Mouse (Mus musculus) hindbrain, embryonic 14.5 days (tissue): ENCODE data around the gene Zscan5b. TPM values are rescaled to one million over a fixed set of nuclear protein-coding genes. Genes with fewer than 3 reads are reported as not detected.
"Not testable (repeated sequence)": the region's sequence is repeated elsewhere in the genome, so short reads cannot be mapped to it uniquely, and the experiment has no call there.

Experiments
- ATAC-seq: fragments of 200-750 bp; cut with Nextera tagmentation; 2 replicates; pipeline ENCODE4 v1.8.0; 2017; ENCODE audit warnings: moderate number of reproducible peaks, mild to moderate bottlenecking, moderate TSS enrichment, moderate library complexity; ENCODE audit not compliant: low FRiP score
- DNase-seq: peaks from one replicate; pipeline ENCODE4 v3.0.0-alpha.2; 2015; ENCODE audit warnings: low spot score
- H3K27ac ChIP-seq: fragments of 300-500 bp; sonication (generic); 2 replicates; pipeline ENCODE4 v1.5.1; 2014; ENCODE audit warnings: mild to moderate bottlenecking, moderate library complexity
- H3K27me3 ChIP-seq: fragments of 300-500 bp; sonication (generic); 2 replicates; pipeline ENCODE4 v1.6.1; 2014; ENCODE audit warnings: mild to moderate bottlenecking, low read length, mixed read lengths; ENCODE audit not compliant: control insufficient read depth, insufficient read depth
- H3K36me3 ChIP-seq: fragments of 300-500 bp; sonication (generic); replicated peaks from 2 replicates; pipeline ENCODE4 v1.6.1; 2014; ENCODE audit not compliant: control insufficient read depth, insufficient read depth
- H3K4me1 ChIP-seq: fragments of 300-500 bp; sonication (generic); replicated peaks from 2 replicates; pipeline ENCODE4 v1.6.1; 2014; ENCODE audit warnings: antibody characterized with exemption, low read length, mixed read lengths; ENCODE audit not compliant: control insufficient read depth, insufficient read depth
- H3K4me2 ChIP-seq: fragments of 300-500 bp; sonication (generic); replicated peaks from 2 replicates; pipeline ENCODE4 v1.6.1; 2014; ENCODE audit warnings: mild to moderate bottlenecking, moderate library complexity
- H3K4me3 ChIP-seq: fragments of 300-500 bp; sonication (generic); replicated peaks from 2 replicates; pipeline ENCODE4 v1.5.1; 2014; ENCODE audit warnings: mild to moderate bottlenecking, low read length
- H3K9ac ChIP-seq: fragments of 300-500 bp; sonication (generic); 2 replicates; pipeline ENCODE4 v1.6.1; 2014
- H3K9me3 ChIP-seq: fragments of 300-500 bp; sonication (generic); 2 replicates; pipeline ENCODE4 v1.6.1; 2016; ENCODE audit warnings: low read length; ENCODE audit not compliant: control insufficient read depth
- WGBS: fragments of 180-500 bp; shearing (Covaris S2); extraction: QIAGEN DNeasy Blood & Tissue Kit; methylation state at CpG from one replicate; pipeline ENCODE4 v1.1.7; 2014; 5-methylcytosine and 5-hydroxymethylcytosine counted together
- polyA plus RNA-seq: library from polyadenylated mRNA; unstranded; fragments of >200 nt; fragmentation: Nextera tagmentation; extraction: Ambion mirVana; gene quantifications from 2 replicates; pipeline ENCODE4 v1.2.1, GENCODE M21; 2014

The Zscan5b gene
- polyA plus RNA-seq, 1 experiment from 2014 or later, result not detected

DNA sequence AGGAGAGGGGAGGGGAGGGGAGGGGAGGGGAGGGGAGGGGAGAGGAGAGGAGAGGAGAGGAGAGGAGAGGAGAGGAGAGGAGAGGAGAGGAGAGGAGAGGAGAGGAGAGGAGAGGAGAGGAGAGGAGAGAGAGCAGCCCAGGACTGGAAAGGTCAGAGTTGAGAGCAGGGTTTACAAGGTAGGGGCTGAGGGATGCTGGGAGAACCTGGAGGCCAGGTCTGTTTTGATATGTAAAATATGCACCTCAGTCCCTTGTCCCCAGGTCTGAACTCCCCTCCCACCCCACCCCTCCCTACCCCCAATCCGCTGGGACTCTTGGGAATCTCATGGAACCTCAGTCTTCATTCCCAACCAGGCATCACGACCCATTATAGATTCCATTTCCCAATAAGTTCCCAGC is 37.9 kb downstream of the Zscan5b start:
- H3K27ac ChIP-seq, H3K27me3 ChIP-seq, H3K9ac ChIP-seq, DNase-seq, H3K4me1 ChIP-seq, H3K36me3 ChIP-seq, ATAC-seq, H3K4me3 ChIP-seq, H3K9me3 ChIP-seq, H3K4me2 ChIP-seq: not testable (repeated sequence)
- 48% methylated on average over 2 of the region's 2 CpGs for WGBS

DNA sequence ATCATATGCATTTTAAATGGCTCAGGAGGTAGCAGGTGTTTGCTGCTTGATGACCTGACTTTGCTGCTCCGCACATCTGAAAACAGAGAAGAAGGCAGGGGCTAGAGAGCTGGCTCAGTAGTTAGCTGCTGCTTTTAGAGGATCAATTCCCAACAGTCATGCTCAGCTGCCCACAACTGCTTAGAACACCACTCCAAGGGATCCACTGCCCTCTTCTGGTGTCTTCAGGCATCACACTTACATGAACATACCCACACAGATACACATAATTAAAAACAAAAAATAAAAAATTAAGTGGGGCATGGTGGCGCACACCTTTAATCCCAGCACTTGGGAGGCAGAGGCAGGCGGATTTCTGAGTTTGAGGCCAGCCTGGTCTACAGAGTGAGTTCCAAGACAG is 40.0 kb downstream of the Zscan5b start:
- Histone ChIP-seq H3K27ac (no peak overlapping the region), H3K4me3 (no peak overlapping the region), H3K36me3 (no peaks in the 10 kb centered on the region), H3K4me1 (no peaks in the 10 kb centered on the region), H3K4me2 (no peak overlapping the region), H3K9me3 (no peaks in the 10 kb centered on the region), H3K9ac (no peak overlapping the region), H3K27me3 (no peaks in the 10 kb centered on the region)
- no peak for ATAC-seq
- WGBS, result 90% methylated on average over 3 of the region's 3 CpGs
- DNase-seq, result no peak

DNA sequence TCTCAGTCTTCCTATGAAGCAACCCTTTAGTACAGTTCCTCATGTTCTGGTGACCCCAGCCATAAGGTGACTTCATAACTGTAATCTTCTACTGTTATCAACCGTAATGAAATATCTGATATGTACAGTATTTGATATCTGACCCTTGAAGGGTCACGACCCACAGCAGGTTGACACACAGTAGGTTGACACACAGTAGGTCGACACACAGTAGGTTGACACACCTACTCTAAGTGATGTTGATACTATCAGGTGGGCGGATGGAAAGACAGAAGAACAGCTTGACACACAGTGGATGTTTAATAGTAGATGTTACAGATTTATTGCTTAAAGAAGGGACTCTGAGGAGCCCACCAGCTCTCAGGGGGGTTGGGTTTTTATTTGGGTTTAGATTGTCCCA is 40.9 kb downstream of the Zscan5b start:
- H3K27me3 ChIP-seq, result no peaks in the 10 kb centered on the region
- no peak for ATAC-seq
- 89% methylated on average over 4 of the region's 4 CpGs for WGBS

DNA sequence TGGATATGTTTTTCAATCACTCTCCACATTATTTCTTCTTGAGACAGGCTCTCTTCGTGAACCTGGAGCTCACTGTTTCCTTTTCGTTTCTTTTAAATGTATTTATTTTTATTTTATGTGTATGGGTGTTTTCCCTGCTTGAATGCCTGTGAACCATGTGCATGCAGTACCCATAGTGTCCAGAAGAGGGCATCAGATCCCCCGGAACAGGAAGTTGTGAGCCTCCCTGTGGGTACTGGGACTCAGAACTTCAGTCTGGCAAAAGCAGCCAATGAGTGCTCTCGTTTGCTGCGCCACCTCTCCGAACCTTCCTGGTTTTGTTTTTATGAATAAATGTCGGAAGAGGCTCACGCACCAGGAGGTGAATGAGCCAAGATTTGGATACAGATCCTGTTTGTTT is 43.6 kb downstream of the Zscan5b start:
- WGBS, result 68% methylated on average over 8 of the region's 8 CpGs
- no peak for ATAC-seq
- DNase-seq, result no peak

More for the DNA sequence above, 40.9 kb downstream of the Zscan5b start:
- no peak for DNase-seq
- Histone ChIP-seq H3K36me3 (no peaks in the 10 kb centered on the region), H3K9me3 (no peaks in the 10 kb centered on the region), H3K4me1 (no peaks in the 10 kb centered on the region), H3K27ac (no peak overlapping the region), H3K4me2 (no peak overlapping the region), H3K9ac (no peak overlapping the region), H3K4me3 (no peak overlapping the region)

DNA sequence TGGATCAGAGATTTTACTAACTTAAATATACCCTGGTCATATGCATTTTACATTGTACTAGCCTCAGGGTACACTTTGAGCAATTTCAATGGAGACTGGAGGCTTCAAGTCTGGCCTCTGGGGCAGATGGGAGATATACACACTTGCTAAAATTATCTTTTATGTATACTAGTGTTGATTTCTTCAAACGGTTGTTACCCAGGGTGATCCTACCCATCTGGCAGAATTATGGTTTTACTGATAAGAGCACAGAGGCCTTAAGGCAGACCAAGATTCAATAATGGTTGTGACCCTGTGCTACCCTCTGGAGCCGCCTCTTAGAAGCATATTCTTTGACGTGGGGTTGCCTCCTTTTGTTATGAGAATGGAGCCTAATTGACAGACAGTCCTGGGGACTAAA is 55.8 kb downstream of the Zscan5b start:
- no peaks in the 10 kb centered on the region for H3K4me1 ChIP-seq
- ATAC-seq, result no peak
- H3K4me3 ChIP-seq, result no peak overlapping the region
- no peaks in the 10 kb centered on the region for H3K36me3 ChIP-seq
- H3K27ac ChIP-seq, result no peak overlapping the region
- DNase-seq, result no peak
- 57% methylated on average over 3 of the region's 3 CpGs for WGBS
- H3K4me2 ChIP-seq, result no peak overlapping the region
- no peaks in the 10 kb centered on the region for H3K9me3 ChIP-seq
- H3K27me3 ChIP-seq, result no peaks in the 10 kb centered on the region
- no peak overlapping the region for H3K9ac ChIP-seq

More for the DNA sequence above, 43.6 kb downstream of the Zscan5b start:
- Histone ChIP-seq H3K27ac (no peak overlapping the region), H3K4me3 (no peak overlapping the region), H3K36me3 (no peaks in the 10 kb centered on the region), H3K4me2 (no peak overlapping the region), H3K9ac (no peak overlapping the region), H3K9me3 (no peaks in the 10 kb centered on the region), H3K27me3 (no peaks in the 10 kb centered on the region), H3K4me1 (no peaks in the 10 kb centered on the region)

DNA sequence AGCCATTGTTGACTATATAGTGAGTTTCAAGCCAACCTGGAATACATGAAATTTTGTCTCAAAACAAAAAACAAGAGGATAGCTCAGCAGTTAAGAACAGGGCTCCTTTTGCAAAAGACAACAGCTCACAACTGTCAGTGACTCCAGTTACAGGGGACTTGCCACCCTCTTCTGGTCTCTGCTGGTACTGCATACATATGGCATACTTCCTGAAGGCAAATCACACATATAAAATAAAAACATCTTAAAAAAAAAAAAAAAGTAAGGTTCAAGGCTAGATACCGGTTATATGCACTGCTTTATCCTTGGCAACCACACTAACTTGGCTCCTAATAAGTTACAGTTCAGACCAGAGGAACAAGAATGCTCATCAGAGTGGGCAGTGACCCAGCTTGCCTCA is 60.7 kb downstream of the Zscan5b start:
- Histone ChIP-seq H3K9ac (peak overlapping the region; percentile 74), H3K27ac (peak overlapping the region; percentile 93; the same call in 1 of the 2 replicates), H3K36me3 (no peaks in the 10 kb centered on the region), H3K27me3 (no peaks in the 10 kb centered on the region), H3K4me1 (peaks cover 11% of the 10 kb centered on the region), H3K4me2 (peak overlapping the region; percentile 62), H3K9me3 (no peaks in the 10 kb centered on the region), H3K4me3 (peak overlapping the region; percentile 52)
- 5% methylated on average over 1 of the region's 1 CpGs for WGBS
- DNase-seq, result peak; percentile 88
- no peak for ATAC-seq

DNA sequence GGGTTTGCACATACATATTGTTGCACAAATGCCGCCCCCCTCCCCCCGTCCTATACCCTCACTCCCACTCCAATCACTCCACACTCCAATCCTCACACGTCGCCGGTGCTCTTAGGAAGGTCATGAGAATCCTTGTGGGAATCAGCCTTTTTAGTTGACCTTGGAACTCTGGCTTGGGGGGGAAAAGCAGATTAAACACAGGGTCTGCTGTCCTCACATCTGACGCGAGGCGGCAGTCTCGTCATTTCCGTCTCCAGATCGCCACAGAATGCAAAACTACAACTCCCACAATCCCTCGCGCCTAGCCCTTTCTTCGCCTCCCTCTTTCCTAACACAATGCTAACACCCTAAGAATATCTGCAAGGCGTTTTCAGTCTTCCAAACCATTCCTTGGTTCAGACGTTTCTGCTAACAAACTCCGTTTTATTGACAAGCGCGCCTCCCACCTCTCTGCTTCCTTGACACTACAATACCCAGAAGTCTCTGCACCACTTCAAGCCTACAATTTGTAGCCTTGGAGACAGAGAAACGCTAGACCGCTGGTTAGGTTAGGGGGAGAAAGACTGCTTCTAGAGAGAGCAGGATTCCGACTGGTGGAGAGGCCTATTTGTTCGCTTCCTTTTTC is 61.5 kb downstream of the Zscan5b start:
- Histone ChIP-seq H3K27me3 (no peaks in the 10 kb centered on the region), H3K4me2 (peak overlapping the region; percentile 62), H3K4me1 (peaks cover 19% of the 10 kb centered on the region), H3K36me3 (no peaks in the 10 kb centered on the region), H3K4me3 (peak overlapping the region; percentile 52), H3K9ac (peak overlapping the region; percentile 74), H3K9me3 (no peaks in the 10 kb centered on the region), H3K27ac (peak overlapping the region; percentile 93)
- ATAC-seq (peak; percentile 66), DNase-seq (peak; percentile 91)
- WGBS, result 1% methylated on average over 23 of the region's 23 CpGs

DNA sequence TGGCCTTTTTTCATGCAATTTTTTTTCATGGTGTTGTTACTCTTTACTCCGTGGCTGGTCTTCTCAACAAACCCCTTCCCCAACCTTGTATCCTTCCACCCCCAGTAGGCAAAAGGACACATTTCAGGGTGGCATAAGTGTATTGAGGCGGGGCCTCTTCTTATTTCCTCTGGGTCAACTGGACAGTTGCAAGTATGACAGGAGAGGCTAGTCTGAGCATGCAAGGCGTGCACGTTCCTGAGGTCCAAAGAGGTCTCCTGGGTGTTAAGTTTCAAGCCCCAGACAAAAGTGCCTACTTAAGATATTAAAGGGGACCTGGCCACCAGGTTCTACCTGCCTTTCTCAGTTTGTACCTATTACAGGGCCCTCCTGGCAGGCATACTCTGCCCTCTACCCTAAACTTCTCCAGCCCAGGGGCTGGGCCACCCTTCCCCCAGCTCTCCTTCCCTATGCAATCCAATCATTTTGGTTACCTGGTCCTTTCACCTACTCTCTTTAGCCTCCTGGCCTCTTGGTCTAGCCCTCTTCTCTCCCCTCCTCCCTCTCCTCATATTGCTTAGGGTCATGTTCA is 62.4 kb downstream of the Zscan5b start:
- H3K36me3 ChIP-seq, result 0 out of 2 replicates have a peak, but pooled peaks cover under 1% of the 10 kb centered on the region
- no peaks in the 10 kb centered on the region for H3K27me3 ChIP-seq
- DNase-seq (no peak), ATAC-seq (no peak)
- H3K4me3 ChIP-seq, result no peak overlapping the region
- H3K9ac ChIP-seq, result peak overlapping the region; percentile 74; the same call in 1 of the 2 replicates
- WGBS, result 90% methylated on average over 4 of the region's 4 CpGs
- H3K9me3 ChIP-seq, result no peaks in the 10 kb centered on the region
- H3K4me2 ChIP-seq, result peak overlapping the region; percentile 62
- H3K4me1 ChIP-seq, result peaks cover 25% of the 10 kb centered on the region
- H3K27ac ChIP-seq, result no peak overlapping the region

DNA sequence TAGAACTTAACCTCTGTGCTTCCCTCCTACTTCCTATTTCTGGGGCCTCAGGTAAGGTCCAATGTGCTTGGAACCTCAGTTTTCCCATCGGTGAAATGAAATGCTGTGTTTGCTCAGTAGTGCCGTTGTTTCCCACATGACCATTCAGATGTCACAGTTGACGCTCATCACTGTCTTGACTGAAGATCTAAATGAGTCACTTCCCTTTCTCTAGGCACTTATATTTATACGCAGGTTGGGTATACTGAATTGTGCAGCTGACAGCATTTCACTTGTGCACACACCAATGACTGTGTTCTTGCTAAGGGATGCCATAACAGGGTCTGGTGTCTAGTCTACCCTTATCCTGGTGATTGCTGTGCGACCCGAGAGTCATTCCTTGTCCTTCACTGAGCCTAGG is 63.3 kb downstream of the Zscan5b start:
- H3K4me3 ChIP-seq, result peak overlapping the region; percentile 55; the same call in 1 of the 2 replicates
- WGBS, result 89% methylated on average over 6 of the region's 6 CpGs

More for the DNA sequence above, 63.3 kb downstream of the Zscan5b start:
- DNase-seq (no peak), ATAC-seq (no peak)
- Histone ChIP-seq H3K4me2 (no peak overlapping the region), H3K4me1 (peaks cover 25% of the 10 kb centered on the region), H3K36me3 (peaks cover 8% of the 10 kb centered on the region; the same call in 1 of the 2 replicates), H3K27ac (no peak overlapping the region), H3K27me3 (no peaks in the 10 kb centered on the region), H3K9me3 (no peaks in the 10 kb centered on the region), H3K9ac (peak overlapping the region; percentile 76; the same call in 1 of the 2 replicates)
